Mouse (Mus musculus) mammary gland, adult 2 months (tissue): ENCODE results near the gene Gps2. TPM values are rescaled to one million over a fixed set of nuclear protein-coding genes. Genes with fewer than 3 reads are reported as not detected.

Experiments
- polyA plus RNA-seq: library from polyadenylated mRNA; depleted of rRNA; stranded (reverse); fragments of >200 nt; gene quantifications from 2 replicates; pipeline ENCODE4 v1.2.3, GENCODE M21; 2012; ENCODE audit warnings: low replicate concordance; rRNA removed

Gene Gps2
- 130 and 139 TPM in 2 replicates for polyA plus RNA-seq

DNA sequence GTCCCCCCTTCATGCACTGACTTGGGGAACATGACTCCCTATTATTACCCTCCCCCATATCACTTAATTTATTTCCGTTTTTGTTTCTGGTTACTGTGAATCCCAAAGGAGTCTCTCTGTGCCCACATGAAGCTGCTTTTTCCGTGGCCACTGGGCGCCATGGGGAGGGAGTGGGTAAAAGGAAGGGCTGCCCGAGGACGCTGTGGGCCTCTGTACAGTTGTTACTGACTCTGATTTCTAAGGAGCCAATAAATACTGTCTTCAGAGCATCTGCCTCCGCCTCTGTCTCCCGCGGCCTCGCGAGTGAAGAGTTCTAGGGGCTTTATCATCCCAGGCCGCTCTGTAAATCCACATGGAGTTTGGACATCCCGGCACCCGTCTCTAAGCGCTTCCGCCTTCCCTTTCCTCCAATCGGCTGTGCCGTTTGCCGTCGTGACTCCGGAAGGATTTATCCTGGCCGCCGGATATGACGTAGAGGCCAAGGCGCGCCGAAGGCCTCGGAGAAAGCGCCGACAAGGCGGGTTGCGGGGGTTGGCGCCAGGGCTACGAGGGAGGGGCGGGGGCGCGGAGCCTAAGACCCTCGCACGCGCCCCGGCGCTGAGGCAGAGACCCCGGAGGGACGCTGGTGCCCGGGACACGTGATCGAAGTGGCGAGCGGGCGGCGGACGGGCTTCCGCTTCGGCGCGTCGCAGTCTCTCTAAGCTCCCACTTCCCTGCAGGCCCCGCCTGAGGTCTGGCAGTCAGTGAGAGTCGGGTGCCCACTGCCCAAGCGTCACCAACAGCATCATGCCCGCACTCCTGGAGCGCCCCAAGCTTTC, at the start of gene Gps2:
Gene Gps2 (plus strand): TSS at position 335 of the 818 bp plus-strand sequence.

GRCm38 (mm10) chr11:69877878-69878277, 35.8 kb upstream of the Gps2 start, which contains the start of gene Tmem95:
TSS of gene Tmem95 (minus strand) at chr11:69878018.

GRCm38 (mm10) chr11:69880853-69881603, 32.7 kb upstream of the Gps2 start, which contains the start of gene Kctd11:
TSS of gene Kctd11 (minus strand) at chr11:69881406.

GRCm38 (mm10) chr11:69895291-69895690, 18.4 kb upstream of the Gps2 start, which contains the start of gene Acap1:
TSS of gene Acap1 (minus strand) at chr11:69895539.

DNA sequence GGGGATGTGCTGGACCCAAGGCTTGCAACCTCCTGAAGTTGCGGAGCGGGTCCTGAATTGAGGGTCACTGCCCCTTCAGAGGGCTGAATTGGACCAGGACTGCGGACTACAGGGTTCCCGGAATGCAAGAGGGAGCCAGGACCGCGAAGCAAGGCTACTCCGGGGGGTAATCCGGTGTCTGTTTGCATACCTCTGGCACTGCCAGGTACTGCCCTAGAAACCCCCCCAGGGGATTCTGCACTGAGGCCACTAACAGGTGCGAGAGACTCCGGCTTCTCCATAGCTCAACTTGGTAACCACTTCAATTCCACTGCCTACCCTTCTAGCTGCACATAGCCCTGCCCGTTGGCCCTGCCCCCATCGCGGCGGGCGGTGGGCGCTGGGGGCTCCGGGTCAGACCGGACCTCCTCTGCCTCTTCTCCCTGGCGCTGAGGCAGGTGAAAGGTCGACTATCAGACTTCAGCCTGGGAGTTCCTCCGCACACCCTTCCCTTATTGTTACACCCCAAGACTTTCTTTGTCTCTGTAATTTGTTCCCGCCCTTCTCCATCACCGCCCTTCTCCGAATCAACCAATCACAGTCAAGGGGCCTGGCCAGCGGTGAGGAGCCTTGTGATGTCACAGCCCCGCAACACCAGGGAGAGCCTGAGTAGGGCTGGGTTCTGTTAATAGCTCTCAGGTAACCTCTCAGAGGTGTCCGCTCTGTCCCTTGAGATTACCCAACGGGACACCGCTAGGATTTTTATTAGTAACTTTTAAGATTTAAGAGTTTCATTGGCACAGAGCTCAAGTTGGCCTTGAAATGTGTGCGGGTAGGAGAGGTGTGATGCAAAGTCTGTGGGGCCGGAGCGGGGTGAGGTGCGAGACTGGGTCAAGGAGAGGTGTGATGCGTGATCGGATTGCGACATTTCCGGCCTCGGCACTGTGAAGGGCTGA, 12.9 kb upstream of the Gps2 start, which contains the start of the genes 2810408A11Rik and Neurl4:
Gene 2810408A11Rik (minus strand): TSS at position 517 of the 935 bp plus-strand sequence.
Gene Neurl4 (plus strand): TSS at position 602 of the 935 bp plus-strand sequence.

DNA sequence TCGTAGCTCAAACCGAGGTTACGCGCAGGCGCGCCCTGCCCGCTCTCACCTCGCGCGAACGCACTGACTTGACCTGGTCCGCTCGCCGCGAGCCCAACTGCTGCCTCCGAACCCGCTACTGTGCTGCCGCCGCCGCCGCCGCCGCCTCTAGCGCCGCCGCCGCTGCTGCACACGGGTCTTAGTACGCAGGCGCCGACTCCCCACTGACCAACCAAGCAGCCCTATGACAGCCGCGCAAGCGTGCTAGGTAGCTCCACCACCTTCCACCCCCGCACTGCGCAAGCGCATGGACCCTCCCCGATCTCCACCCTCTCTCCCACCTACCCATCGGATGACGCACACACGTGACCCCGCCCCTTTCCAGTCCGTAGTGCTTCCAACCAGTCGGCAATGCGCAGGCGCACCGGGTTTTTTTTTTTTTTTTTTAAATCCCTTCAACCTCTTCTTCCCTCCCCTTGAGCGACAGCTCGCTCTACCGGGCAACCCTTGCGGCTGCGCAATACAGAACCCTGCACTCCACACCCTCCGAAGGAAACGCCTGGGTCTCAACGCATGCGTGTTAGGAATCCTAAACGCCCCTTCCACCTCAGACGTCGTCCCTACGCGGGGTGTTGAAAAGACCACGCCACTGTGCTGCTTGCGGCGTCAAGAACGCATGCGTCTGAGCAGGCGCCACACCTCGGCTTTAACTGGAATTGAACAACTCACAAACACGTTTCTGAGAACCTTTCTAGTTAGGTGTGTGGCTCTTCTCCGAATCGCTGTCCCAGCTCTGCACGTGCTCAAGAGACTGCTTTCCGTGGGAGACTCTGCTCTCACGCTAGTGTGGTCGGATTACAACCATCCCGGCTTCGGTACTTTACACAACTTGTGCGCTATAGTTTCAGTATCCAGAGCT, 7.7 kb downstream of the Gps2 start, which contains the start of gene Eif5a:
Gene Eif5a (minus strand): TSS at position 845 of the 898 bp plus-strand sequence.

DNA sequence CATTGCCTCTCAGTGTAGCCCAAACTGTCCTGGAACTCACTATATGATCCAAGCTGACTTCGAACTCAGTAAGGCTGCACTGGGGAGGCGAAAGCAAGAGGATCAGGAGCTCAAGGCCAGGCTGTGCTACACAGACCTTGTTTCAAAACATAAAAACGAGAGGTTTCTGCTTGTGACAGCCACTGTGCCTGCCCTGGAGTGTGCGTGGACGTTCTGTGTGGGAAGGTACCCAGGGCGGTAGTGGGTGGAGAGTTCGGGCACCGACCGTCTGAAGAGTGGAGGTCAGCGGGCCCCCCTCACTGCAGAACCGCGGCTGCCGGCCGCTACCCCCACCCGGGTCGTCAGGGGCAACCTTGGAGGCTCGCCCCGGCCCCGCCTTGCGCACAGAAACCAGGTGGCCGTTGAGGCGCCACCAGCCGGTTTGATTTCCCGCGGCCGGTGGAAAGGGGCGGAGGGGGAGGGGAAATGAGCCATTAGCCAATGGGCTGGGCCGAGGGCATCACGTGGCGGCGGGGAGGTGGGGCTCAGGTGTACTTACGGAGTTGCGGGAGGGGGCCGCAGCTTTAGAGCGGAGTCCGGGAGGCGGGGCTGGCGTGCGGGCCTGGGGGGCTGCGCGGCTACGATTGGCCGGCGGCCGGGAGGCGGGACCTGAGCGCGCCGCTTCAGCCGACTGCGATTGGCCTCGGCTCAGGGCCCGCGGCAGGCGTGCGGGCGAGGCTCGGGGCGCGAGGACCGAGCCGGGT, 21.6 kb downstream of the Gps2 start, which contains the start of gene Ybx2:
Gene Ybx2 (plus strand): TSS at position 660 of the 743 bp plus-strand sequence.

DNA sequence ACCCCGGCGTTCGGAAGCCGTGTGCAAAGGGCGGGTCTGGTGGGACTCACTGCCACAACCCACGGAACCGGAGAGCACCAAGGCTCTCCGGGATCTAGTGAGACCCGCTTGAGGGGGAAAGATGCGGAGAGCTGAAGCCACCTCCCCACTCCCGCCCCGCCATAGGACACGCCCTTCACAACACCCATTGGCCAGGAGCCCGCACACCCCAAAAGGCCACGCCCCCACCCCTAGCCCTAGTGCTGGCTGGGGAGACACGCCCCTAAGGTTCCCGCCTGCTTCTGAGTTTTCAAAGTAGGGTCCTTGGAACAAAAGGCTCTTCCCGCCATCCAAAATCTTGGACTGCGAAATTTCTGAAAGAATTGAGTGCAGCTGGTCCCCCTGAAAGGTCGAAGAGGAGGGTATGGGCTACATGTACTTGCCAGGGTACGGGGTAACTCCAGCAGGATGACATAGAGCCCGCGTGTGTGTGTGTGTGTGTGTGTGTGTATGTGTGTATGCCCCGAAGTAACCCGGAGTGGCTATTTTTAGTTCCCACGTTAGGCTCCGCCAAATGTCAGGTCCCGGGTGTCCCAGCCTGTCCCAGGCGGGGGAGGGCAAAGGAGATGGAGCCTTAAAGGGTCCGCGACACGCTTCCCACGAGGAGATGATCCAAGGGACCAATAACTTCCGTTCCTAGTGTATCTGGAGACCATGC, 34.5 kb downstream of the Gps2 start, which contains the start of gene Slc2a4:
Gene Slc2a4 (minus strand): TSS at position 123 of the 697 bp plus-strand sequence.

GRCm38 (mm10) chr11:69964650-69965270, 51.1 kb downstream of the Gps2 start, which contains the start of gene Cldn7:
TSS of gene Cldn7 (plus strand) at chr11:69964779.

Other genes starting within 250 kb of the Gps2 start
- gene Cd68, start 247.7 kb upstream of the Gps2 start, polyA plus RNA-seq = 76.8 and 80.0 TPM in 2 replicates
- gene Eif4a1, start 241.5 kb upstream of the Gps2 start, polyA plus RNA-seq = 199 and 324 TPM in 2 replicates
- gene Senp3, start 231.8 kb upstream of the Gps2 start, polyA plus RNA-seq = 40.2 and 91.5 TPM in 2 replicates
- 5.2 and 9.5 TPM in 2 replicates for gene Tnfsf13, start 228.1 kb upstream of the Gps2 start, polyA plus RNA-seq
- 48.2 and 64.3 TPM in 2 replicates for gene Tnfsf12, start 218.0 kb upstream of the Gps2 start, polyA plus RNA-seq
- 8.4 and 11.1 TPM in 2 replicates for gene Tnfsfm13, start 217.8 kb upstream of the Gps2 start, polyA plus RNA-seq
- gene Polr2a, start 155.3 kb upstream of the Gps2 start, polyA plus RNA-seq = 18.0 and 27.0 TPM in 2 replicates
- gene Slc35g3, start 151.9 kb upstream of the Gps2 start, polyA plus RNA-seq = not detected in 2 replicates
- gene Zbtb4, start 148.0 kb upstream of the Gps2 start, polyA plus RNA-seq = 47.2 and 88.9 TPM in 2 replicates
- 14.0 and 38.5 TPM in 2 replicates for gene Chrnb1, start 117.9 kb upstream of the Gps2 start, polyA plus RNA-seq
- 11.4 and 13.5 TPM in 2 replicates for gene Fgf11, start 112.0 kb upstream of the Gps2 start, polyA plus RNA-seq
- 4.5 and 10.8 TPM in 2 replicates for gene Tmem102, start 108.3 kb upstream of the Gps2 start, polyA plus RNA-seq
- gene Gm39566, start 98.6 kb upstream of the Gps2 start, polyA plus RNA-seq = not detected in 2 replicates
- not detected in 2 replicates for gene Spem2, start 95.4 kb upstream of the Gps2 start, polyA plus RNA-seq
- gene Spem1, start 91.7 kb upstream of the Gps2 start, polyA plus RNA-seq = 0.19 and 0.35 TPM in 2 replicates
- gene Nlgn2, start 76.1 kb upstream of the Gps2 start, polyA plus RNA-seq = 23.5 and 39.4 TPM in 2 replicates
- 180 and 280 TPM in 2 replicates for gene Tmem256, start 75.4 kb upstream of the Gps2 start, polyA plus RNA-seq
- gene Plscr3, start 67.5 kb upstream of the Gps2 start, polyA plus RNA-seq = 125 and 161 TPM in 2 replicates
- gene Tnk1, start 55.2 kb upstream of the Gps2 start, polyA plus RNA-seq = 11.8 and 14.1 TPM in 2 replicates
- gene Tmem95, start 35.9 kb upstream of the Gps2 start, polyA plus RNA-seq = not detected in 2 replicates
- gene Kctd11, start 32.5 kb upstream of the Gps2 start, polyA plus RNA-seq = 11.8 and 13.5 TPM in 2 replicates
- 40.3 and 80.4 TPM in 2 replicates for gene Acap1, start 18.3 kb upstream of the Gps2 start, polyA plus RNA-seq
- gene 2810408A11Rik, start 12.9 kb upstream of the Gps2 start, polyA plus RNA-seq = 0.80 and 1.1 TPM in 2 replicates
- gene Neurl4, start 12.8 kb upstream of the Gps2 start, polyA plus RNA-seq = 44.0 and 45.9 TPM in 2 replicates
- gene Eif5a, start 8.1 kb downstream of the Gps2 start, polyA plus RNA-seq = 301 and 469 TPM in 2 replicates
- gene Ybx2, start 21.9 kb downstream of the Gps2 start, polyA plus RNA-seq = 24.9 and 28.8 TPM in 2 replicates
- 238 and 400 TPM in 2 replicates for gene Slc2a4, start 34.3 kb downstream of the Gps2 start, polyA plus RNA-seq
- gene Cldn7, start 50.9 kb downstream of the Gps2 start, polyA plus RNA-seq = 18.2 and 18.6 TPM in 2 replicates
- 110 and 163 TPM in 2 replicates for gene Ctdnep1, start 67.3 kb downstream of the Gps2 start, polyA plus RNA-seq
- 55.0 and 105 TPM in 2 replicates for gene Elp5, start 68.6 kb downstream of the Gps2 start, polyA plus RNA-seq
- gene Gabarap, start 77.3 kb downstream of the Gps2 start, polyA plus RNA-seq = 358 and 921 TPM in 2 replicates
- 21.3 and 23.1 TPM in 2 replicates for gene Phf23, start 81.9 kb downstream of the Gps2 start, polyA plus RNA-seq
- gene Dvl2, start 86.7 kb downstream of the Gps2 start, polyA plus RNA-seq = 15.5 and 26.3 TPM in 2 replicates
- 171 and 264 TPM in 2 replicates for gene Acadvl, start 101.5 kb downstream of the Gps2 start, polyA plus RNA-seq
- gene Dlg4, start 103.1 kb downstream of the Gps2 start, polyA plus RNA-seq = 22.3 and 22.8 TPM in 2 replicates
- gene Asgr1, start 140.2 kb downstream of the Gps2 start, polyA plus RNA-seq = 2.4 TPM in 1 of 2 replicates, not detected in the other
- gene Asgr2, start 178.8 kb downstream of the Gps2 start, polyA plus RNA-seq = 3.7 and 5.9 TPM in 2 replicates
- 23.2 and 54.4 TPM in 2 replicates for gene Mgl2, start 216.4 kb downstream of the Gps2 start, polyA plus RNA-seq
- gene Clec10a, start 242.3 kb downstream of the Gps2 start, polyA plus RNA-seq = 41.2 and 77.8 TPM in 2 replicates